Mouse (Mus musculus): ENCODE measurements around the gene Dbn1.
A peak's percentile ranks its signal among the peaks of the same experiment; 100 is the strongest.

Gene Dbn1

DNA sequence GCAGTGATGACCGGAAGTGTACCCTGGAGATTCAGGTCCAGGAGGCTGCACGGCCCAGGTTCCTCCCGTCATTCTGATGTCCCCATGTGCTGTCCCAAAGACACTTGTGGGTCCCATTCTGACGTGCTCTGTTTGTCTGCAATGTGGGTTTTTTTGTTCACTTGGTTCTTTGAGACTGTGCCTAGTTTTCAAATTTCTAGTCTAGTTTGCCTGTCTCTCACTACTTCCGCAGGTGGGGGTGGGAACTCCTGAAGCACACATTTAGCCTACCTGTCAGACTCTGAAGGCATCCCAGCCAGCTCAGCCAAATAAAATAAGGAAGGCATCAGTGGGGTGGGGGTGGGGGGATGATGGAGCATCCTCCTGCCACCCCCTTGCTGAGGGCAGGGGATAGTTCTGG is 39.8 kb downstream of the Dbn1 start:
- no peak for DNase-seq

GRCm38 (mm10) chr13:55447543-55447943 is 40.4 kb downstream of the Dbn1 start:
- peak; percentile 66 to 68 for DNase-seq

- no peak for DNase-seq
Observed at GRCm38 (mm10) chr13:55446483-55447105, 41.3 kb downstream of the Dbn1 start.

DNA sequence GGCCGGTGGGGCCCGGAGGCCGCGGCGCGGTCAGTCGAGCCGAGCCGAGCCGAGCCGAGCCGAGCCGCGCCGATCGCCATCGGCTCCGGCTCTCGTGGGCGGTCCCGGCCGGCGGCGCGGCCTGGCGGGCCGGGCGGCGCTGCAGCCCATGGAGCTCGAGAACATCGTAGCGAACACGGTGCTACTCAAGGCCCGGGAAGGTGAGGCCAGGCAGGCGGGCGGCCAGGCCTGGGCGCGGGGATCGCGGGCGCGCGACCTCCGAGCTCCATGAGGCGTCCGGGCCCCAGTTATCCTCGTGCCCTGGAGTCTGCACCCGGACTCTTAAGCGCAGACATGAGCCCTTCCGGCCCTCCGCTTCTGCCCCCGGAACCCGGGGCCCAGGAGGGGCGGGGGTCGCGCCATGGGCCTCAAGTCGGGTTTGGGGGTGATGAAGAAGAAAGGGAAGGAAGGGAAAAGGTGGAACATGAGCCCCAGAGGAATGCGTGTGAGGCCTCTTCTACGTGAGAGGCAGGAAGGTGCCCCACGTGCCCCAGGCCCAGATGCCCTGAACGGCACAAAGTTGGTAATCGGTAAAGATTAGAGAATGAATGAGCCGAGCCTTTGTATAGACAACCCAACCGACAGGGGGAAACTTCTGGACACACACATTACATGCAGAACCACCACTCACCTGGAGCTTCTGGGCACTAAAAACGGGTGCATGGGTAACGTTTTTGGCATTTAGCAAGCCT is 42.4 kb downstream of the Dbn1 start:
- peak; percentile 51 to 61 for DNase-seq

- DNase-seq, result peak; percentile 98 to 99
Observed at GRCm38 (mm10) chr13:55444937-55445315, 43.0 kb downstream of the Dbn1 start, which contains the start of gene Grk6. Grk6 (plus strand) TSS chr13:55445072.

- peak in 1 of 2 experiments; percentile 90 for DNase-seq
Observed at GRCm38 (mm10) chr13:55444286-55444936, 43.5 kb downstream of the Dbn1 start.

GRCm38 (mm10) chr13:55443799-55444285 is 44.1 kb downstream of the Dbn1 start:
- DNase-seq, result no peak

DNA sequence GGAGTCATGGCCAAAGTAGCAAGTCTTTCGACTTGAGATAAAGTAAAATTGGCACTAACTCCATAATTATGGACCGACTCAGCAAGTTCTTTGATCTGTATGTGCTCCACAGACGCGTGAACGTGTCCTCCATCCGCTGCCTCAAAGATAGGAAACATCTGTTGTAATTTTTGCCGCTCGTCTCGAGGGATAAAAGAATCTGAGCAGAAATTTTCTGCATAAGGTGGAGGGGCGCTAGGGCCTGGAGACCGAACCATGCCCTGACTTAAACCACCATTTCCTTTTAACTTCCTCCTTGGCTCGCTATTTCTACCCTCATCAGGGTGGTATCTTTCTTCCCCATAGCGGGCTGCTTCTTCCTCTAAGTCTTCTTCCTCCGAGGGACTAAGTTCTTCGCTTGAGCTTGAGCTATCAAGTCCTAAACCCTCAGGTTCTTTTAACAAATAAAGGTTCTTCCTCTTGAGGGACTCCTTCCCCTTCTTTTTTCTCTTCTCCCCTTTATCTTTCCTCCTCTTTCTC is 50.7 kb downstream of the Dbn1 start:
- peak; percentile 56 for DNase-seq

DNA sequence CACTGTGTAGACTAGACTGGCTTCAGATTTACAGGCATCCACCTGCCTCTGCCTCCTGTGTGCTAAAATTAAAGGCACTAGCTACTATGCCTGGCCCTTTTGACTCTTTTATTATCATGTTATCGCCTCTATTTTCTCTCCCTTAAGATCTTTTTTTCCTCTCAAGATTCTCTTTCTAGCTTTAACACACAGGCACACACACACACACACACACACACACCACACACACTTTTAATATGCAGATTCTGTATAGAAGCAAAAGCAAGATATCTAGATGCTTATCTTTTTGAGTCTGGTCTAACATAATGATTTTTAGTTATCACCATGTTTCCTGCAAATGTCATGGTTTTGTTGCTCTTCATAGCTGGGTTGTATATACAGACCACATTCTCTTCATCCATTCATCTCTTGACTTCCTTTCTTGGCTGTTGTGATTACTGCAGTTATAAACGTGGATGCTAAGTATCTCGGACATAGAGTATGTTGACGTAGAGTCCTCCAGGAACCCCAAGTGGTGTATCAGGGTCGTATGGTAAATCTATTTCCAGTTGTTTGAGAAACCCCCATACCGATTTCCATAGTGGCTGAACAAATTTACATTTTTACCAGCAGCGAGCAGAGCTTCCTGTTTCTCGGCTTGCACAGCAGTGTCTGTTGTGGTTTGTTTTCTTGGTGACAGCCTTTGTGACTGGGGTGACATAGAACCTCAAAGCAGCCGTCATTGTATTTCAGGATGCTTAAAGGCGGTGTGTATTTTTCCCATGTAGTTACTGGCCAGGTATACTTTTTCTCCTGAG is 55.8 kb downstream of the Dbn1 start:
- peak; percentile 71 to 76 for DNase-seq

GRCm38 (mm10) chr13:55430566-55430965 is 57.3 kb downstream of the Dbn1 start:
- DNase-seq, result no peak

DNA sequence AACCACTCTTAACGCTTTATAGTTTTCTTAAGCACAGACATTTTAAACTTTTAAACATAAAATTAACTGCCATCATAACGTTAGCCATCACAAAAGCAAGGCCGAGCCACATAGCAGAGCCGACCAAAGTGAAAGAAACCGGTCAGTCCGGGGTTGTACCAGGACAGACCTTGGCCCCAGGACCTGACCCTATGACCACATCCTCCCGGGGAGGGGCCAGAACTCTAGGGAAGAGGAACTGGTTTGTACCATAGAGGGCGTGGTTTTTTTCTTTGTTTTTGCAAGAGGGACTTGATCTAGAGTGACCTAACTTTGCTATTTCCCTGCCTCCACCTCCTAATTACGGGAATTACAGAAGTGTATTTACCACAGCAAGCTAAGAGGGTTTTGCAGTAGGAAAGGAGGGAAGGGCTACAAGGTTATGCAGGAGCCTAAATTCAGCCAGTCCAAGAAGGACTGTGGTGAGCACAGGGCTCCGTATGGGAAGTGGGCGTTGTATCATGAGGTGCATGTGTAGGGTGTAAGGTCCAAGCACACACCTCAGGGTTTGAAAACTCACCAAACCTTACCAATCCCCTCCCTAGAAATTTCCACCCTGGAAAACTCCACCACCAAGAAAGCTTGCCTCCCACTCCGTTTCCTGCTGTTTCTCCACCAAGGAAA is 58.6 kb downstream of the Dbn1 start:
- DNase-seq, result peak; percentile 78 to 83

DNA sequence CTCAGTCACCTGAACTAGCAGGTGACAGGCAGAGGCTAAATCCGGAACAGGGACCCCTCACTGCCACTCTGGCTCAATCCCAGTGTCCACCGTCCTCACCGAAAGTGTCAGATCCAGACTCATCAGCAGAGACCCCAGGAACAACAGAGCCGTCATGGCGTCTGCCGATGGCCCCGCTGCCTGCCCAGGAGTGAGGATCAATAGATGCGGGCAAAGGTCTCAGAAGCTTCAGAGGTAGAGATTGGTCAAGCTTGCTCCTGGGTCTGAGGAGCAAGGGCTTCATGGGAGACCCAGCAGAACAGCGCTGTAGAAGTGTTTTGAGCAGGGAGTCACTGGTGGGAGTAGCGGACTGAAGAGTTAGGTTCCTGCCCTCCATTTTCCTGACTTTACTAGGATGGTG is 61.3 kb downstream of the Dbn1 start, which contains the start of gene F12:
Gene F12, minus strand, starts transcription at position 181 of the 400 bp plus-strand sequence.
- DNase-seq, result no peak

All from B cell, adult 2 months (primary cell).